Mouse (Mus musculus) embryonic fibroblast, embryonic 13.5 days (primary cell): ENCODE data around the gene Ankrd53.

ENCODE experiments used
- CTCF ChIP-seq: IDR thresholded peaks from 2 replicates; pipeline ENCODE4 v1.5.1; 2011; ENCODE audit warnings: mild to moderate bottlenecking, control low read depth, low read length, moderate library complexity, borderline replicate concordance; ENCODE audit not compliant: insufficient read depth
- POLR2A ChIP-seq: IDR thresholded peaks from 2 replicates; pipeline ENCODE4 v1.6.1; 2011; ENCODE audit warnings: low read depth, mild to moderate bottlenecking, control low read depth, low read length, moderate library complexity

GRCm38 (mm10) chr6:83743212-83743611, 19.2 kb upstream of the Ankrd53 start:
- TF ChIP-seq CTCF (no peak), POLR2A (no peak)
